Mouse (Mus musculus) retina, embryonic 14.5 days (tissue): Measurements from ENCODE around the gene Wnt2b.

ENCODE experiments used
- DNase-seq: peaks from one replicate; pipeline ENCODE4 v3.0.0-alpha.2; 2015; ENCODE audit warnings: low spot score

The Wnt2b gene

DNA sequence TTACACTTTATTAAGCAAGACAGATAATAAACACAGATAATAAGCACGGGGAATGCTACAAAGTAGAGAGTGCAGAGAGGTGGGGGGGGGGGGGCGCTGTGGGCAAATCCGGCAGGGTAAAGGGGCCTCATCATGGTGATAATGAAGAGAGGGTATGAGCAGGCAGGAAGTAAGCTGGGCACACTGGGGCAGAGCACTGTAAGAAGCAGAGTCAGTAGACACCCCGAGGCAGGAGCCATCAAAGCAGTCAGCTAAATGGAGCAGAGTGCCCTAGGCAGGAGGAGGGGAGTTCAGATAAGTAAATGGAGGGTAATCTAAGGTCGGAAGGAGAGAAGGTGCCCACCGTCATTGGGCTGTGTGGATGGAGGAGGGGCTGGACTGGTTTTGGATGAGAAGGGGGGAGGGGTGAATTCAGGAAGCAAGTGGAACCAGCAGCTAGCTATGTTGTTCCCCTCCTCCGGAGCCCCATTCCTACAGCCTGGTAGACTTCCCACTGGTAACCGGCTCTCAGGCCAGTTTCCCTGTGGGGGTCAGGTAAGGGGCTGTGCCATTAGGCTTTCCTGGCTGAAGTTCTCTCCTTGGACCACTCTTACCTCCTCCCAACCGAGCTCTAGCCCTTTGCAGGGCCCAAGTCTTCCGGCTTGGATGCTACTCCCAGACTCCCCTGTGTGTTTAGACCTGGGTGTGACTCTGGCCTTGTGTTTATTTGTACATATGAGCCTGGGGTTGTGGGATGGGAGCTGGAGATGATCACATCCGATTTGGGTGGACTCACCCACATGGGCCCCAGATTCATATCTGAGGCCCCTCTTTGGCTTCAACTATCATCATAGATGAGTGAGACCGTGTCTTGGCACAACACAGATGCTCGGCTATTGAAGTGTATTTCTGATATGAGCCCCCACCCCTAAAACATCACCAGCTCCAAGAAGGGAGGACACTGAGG, 1.9 kb upstream of the Wnt2b start:
- DNase-seq = no peak

DNA sequence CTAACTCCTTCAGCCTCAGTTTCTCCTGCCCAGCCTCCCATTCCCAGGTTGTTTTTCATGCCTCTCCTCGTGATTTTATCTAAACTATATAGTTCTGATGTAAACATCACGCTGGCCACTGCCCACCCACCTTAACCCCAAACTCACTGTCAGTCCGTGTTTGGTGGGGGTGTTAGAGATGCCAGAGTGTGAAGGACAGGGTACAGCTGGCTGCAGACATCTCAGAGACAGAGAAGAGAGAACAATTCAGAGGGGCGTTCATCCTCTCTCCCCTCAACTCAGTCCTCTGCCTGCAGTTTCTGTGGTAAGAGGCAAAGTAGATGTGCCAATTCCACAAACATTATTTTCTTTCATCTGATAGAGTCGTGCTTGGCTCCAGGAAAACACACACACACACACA, 1.1 kb upstream of the Wnt2b start:
- no peak for DNase-seq

DNA sequence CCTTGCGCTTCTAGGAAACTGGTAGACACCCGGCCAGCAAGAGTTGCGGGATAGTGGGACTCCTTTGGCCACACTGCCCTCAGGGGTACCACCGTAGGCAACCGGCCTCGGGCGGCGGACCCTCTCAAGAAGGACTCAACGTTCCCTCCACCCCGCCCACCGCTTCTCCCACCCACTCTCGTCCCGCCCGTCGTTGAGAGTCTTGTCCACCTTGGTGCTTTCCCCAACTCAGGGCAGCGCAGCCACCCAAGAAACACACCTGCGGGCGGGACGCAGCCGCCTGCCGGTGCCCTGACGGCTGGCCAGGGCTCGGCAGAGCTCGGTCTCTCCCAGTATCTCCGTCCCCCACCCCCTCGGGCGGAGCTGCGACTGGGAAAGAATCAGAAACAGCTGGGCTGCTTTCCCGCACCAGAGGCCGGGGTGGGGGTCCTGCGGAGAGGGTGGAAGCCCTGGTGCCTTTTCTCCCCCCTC, 455 bp upstream of the Wnt2b start:
- DNase-seq = peak; percentile 27

DNA sequence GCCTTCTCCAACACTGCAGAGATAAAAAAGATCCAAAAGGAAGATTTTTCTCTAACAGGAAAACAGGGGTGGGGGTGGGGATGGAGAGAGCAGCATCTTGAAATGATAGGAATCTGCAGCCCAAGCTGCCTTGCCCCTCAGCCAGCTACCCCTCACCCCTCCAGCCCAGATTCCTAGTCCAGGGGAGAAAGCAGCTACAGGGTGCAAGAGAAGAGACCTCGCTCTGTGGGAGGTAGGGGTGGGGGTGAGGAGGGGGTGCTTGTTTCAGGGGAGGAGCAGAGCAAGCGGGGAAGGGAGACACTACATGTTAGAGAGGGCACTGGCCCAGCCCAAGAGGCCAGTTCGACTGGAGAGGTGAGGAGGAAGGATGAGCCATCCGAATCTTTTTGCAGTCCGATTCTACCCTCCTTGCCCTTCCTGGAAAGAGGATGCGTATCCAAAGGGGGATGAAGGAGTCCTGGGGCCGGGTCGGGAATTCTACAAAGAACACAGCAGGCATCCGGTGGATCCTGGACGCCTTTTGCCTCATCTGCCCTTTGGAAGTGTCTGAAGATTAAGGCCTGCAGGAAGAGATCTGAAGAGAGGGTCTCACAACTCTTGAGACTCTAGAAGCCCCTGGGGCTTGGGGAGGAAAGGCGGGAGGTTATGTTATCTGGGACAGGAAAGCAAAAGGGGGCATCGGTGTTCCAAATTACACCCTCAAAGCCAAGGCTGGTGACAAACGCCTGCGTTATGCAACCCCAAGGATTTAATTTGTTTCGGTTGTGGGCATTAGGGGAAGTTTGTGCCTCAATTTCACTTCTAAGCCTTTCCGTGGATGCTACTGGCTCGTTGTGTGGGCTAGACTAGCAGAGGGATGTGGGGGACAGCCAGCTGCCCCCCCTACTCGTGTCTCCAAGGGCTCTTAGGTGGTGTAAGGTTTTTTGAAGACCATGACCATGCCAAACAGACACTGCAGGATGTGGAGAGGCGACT, 1.4 kb downstream of the Wnt2b start:
- no peak for DNase-seq

DNA sequence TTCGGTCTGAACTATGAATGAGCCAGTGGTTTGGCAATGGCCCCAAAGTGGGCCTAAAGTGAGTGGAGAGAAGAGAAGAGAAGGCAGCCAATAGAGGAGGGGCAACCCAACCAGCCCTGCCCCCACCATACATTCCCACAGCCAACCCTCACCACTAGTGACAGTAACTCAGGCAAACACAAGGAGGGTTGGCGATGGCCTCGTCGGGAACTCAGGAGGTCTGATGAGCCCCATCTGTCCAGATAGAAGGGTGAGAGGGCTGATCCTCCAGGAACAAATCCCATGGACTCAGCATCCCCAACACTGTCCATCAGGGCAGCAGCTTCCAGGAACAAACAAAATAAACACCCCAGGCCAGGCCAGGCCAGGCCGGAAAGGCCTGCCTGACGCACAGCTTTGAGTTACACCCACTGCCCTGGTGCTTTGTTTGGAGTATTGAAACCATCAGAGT, 5.6 kb downstream of the Wnt2b start:
- DNase-seq = no peak

DNA sequence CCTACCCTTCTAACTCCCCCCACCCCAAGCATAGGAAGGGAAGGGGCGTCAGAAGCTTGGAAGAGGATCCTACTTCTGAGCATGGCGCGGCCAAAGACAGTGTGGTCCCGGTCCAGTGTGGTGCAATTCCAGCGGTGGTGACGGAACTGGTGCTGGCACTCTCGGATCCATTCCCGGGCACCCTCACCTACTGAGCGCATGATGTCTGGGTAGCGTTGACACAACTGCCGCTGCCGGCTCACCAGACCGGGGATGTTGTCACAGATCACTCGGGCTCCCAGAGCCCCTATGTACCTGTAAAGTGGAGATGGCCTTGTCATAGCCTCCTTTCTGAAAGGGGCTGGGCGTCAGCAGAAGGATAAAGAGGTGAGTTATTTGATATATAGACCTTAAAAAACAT, 7.2 kb downstream of the Wnt2b start:
- no peak for DNase-seq

DNA sequence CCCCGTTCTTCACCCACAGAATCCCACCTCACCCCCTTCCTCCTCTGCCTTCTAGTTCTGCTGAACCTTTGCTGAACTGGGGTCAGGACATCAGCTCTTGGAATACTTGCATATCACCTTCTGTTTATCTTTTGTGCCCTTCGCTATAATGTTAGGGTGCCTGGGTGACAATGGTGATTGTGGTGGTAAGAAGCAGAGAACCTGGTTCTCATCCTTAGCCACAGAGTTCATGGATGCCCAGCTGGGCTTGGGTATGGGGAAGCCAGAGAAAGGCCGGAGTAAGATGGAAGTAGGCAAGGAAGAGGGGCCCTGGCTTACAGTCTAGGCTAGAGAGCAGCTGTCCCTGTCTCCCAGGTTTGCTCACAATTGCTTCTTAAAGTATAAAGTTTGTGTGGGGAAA, 7.6 kb downstream of the Wnt2b start:
- DNase-seq = no peak

DNA sequence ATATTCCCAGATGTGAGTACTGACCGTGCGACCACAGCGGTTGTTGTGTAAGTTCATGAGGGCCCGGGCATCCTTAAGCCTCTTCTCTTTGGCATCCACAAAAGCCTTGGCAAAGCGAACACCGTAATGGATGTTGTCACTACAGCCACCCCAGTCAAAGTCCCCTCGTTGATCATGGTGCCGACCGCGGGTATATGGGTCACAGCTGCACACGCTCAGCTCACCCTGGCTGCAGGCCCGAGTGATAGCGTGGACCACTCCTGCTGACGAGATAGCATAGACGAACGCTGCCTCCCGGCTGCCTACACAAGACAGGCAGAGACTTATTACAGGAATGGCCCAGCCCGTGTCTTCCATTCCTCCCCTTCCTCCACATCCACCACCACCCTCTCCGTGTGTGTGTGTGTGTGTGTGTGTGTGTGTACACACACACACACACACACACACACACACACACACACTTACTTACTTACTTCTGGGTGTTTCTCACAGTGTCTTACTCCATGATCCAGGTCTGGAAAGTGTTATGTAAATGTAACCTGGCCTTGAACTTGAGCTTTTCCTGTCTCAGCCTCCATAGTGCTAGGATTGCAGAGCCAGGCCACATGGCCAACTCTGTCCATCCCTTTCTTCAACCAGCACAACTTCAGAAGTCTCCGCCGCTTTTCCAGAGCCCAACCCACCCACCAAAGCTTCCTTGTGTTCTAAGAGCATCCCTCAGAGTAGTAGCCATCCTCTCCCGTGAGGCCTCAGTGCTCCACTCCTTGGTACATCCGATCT, 8.6 kb downstream of the Wnt2b start:
- DNase-seq = no peak

DNA sequence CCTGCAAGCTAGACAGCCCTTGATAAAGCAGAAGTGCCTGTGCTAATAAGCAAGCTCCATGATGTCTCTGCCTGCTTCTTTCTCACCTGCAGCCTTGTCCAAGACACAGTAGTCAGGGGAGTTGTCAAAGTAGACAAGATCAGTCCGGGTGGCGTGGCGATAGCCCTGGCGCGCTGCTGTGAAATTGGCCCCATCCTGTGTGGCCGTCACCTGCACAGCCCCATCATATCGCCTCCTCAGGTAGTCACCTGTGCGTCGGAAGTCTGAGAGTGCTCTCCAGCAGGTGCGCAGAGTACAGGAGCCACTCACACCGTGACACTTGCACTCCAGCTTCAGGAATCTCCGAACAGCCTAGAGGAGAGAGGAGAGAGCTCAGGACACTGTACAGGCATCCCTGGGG, 10.8 kb downstream of the Wnt2b start:
- no peak for DNase-seq

DNA sequence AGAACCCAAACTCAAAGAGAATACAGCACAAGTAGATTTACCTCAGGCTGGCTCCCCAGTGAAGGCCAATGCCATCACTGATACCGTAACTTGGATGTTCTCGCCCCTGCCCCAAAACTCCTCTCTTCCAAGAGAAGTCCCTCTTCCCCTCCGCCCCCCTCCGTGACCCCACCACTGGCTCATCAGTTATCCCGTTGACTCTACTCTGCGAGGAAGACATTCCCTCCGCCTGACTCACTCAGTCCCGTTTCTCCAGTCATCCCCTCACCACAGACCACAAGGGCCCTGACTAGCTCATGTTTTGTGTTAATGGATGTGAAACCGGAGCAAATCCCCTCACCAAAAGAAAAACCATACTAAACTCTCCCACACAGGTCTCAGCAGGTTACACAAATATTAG, 16.8 kb downstream of the Wnt2b start:
- no peak for DNase-seq

DNA sequence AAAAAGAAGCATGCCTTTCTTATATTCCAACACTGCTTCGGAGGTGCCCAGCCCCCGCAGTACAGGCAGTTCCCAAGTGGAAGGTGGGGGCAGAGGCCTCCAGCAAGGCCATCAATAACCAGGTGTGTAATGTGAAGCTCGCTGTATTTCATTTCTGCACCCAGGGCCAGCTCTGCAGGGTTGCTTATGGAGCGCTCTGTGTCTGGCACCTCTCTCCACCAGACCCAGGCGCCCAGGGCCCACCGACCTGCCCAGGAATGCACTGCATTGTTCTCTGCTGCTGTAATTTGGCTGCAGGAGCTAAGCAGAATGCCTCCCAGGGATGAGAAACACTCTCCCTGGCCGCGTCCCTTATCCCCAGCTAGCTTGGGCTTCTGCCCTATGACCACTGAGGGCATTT, 18.4 kb downstream of the Wnt2b start:
- DNase-seq = no peak

DNA sequence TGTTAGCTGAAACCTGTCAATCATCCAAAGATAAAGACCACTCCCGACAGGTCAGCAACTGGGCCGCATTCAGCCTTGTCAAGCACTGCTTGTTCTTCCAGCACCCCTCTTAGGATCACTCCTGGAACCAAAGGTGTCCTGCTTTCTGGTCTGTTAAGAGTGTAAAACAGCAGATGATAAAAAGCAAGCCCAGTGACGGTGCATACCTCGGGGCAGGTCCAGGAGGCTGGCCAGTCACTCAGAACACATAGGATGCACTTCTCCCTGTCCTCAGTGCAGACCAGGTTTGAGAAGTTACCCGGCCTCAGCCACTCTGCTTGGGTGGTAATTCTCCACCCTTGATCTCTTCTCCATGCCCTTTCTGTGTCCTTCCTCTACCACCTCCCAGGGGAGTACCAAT, 19.0 kb downstream of the Wnt2b start:
- no peak for DNase-seq

DNA sequence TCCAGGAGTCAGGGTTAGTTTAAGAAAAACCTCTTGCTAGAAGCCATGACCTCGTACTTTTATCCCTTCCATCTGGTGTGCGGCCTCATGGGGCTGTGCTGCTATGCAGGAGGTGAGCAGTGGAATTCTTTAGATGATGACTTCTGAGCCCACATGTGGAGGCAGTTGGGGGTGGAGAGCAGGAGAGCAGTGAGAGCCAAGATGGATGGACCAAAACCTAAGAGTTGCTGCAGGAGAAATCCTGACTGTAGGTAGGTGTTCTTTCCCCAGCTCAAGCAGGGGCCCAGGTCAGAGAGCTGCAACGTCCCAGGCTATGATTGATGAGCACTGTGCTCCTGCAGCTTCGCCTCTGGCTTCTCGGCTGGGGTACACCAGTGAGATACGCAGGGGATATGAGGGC, 21.0 kb downstream of the Wnt2b start:
- no peak for DNase-seq

DNA sequence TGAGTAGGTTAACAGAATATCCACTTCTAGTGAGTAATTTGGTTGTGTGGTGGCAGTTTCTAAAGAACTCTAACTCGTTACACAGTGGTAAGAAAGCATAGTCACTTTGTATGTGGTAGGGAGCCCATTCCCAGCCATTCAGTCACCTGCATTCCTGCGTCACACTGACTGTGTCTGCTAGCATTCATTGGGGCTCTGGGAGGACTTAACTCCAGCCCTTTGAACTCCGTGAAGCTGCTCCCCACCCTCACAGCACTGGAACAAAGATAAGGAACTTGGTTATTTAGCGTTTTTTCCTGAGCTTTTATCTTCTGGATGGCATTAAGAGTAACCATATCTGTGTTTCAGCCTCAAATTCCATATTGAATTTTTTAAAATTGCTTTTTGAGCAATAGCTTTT, 23.4 kb downstream of the Wnt2b start:
- no peak for DNase-seq

DNA sequence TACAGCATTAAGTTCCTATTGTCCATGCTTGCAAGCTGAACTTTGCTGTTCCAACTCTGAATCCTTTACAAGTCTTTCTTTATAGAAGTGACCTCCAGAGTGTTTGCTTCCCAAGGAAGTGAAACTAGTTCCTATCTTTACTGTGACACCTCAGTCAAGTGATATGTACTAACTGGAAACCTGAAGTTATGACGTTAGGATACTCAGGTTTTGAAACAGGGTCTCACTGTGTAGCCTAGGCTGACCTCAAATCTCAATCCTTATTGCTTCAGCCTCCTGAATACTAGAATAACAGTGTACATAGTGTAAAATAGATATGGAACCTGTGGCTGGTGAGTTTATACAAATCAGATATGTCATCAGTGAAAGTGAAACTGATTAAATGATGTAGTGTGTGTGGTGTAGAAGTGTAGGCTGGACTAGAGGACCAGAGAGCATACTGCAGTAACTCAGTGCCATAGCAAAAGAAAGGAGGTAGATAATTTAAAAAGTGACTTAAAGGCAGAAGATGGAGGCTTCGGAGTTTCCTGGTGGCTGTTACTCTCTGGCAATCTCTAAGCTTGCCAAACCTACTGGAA, 23.9 kb downstream of the Wnt2b start:
- no peak for DNase-seq

DNA sequence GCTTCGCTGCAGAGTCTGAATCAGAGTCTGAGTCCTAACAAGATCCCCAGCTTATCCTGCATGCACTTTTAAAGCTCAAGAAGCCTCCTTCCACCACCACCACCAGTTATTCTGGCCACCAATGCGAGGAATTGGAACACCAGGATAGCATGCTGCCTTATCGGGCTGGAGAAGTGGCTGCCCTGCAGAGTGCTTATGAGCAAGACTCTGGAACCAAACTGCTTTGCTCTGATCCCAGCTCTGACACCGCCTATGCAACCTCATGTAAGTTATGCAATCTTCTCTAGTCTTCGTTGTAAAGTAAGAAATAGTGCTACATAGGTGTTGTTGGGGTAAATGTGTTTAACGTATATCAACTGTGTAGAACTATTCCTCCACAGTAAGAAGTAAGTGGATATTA, 32.3 kb downstream of the Wnt2b start:
- no peak for DNase-seq

DNA sequence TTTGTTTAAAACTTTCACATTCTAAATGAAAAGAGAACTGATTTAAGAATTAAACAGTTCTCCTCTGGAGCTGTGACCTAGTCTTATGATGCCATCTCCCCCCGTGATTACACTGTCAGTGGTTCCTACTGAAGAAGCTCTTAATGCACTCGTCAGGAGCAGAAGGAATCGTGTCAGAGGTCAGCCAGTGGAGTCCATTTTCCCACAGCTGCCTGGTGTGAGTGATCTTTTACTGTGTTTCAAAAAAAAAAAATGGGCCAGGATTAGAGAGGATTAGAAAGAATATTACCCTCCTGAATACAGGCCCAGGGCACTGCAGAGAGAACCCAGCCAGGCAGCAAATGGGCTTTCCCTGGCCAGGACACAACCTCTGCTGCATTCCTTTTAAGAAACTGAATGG, 46.7 kb downstream of the Wnt2b start:
- peak; percentile 29 for DNase-seq

DNA sequence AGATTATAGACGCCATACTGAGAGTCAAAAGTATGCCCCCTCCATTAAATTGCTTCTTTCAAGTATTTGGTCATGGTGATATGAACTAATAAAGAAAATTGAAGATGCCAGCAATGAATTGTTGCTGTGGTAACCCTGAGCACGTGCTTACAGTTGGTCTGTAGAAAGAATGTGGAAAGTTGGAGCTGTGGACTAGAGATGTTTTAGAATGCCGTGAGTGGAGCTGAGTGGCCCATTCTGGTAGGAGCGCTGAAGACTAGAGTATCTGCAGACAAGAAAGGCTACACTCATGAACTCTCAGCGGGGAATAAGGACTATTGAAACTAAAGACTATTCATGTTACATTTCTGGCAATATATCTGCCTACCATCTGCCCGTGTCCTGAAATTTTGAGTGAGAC, 52.5 kb downstream of the Wnt2b start:
- no peak for DNase-seq

DNA sequence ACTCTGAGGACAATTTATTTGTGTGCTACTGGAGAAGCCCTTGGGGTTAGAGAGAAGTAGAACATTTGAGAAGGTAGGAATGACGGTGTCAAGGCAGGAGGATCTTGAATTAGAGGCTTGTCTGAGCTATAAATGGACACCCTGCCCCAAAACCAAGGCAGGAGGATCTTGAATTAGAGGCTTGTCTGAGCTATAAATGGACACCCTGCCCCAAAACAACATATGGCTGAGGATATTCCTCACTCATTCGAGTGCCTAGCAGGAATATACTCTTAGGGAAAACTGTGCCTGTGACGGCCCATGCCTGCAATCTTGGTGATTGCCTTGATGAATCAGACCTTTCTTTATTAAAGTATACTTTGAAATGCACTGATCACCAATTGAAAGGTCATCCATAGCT, 55.7 kb downstream of the Wnt2b start:
- no peak for DNase-seq

DNA sequence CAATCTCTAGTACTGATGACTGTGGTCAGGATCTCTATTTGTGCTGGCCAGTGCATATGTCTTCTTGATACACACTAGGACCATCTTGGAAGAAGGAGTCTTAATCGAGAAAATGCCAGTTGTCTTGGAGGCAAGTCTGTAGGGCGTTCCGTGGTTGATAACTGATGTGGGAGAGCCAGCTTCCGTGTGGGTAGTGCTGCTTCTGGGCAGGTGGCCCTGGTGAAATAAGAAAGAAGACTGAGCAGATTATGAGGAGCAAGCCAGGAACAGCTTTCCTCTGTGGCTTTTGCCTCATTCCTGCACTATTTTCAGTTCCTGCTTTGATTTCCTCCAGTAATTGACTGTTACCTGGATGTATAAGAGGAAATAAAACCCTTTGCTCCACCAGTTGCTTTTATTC, 56.3 kb downstream of the Wnt2b start:
- no peak for DNase-seq

DNA sequence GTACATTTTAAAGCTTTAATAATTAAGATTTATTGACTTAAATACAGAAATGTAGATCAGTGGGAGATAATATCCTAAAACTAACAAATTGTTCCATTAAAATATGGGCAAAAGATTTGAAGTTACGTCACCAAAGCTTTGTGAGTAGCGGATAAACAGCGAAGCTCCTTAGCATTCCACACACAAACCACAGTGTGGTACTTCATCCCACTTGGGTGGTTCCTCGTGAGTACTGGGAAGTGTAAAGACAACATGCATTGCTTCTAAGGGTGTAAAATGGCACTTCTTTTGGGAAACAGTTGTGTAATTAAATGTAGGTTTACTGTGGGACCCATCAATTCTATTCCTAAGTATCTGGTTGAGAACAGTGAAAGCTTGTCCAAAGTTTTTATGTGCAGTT, 60.6 kb downstream of the Wnt2b start:
- no peak for DNase-seq

DNA sequence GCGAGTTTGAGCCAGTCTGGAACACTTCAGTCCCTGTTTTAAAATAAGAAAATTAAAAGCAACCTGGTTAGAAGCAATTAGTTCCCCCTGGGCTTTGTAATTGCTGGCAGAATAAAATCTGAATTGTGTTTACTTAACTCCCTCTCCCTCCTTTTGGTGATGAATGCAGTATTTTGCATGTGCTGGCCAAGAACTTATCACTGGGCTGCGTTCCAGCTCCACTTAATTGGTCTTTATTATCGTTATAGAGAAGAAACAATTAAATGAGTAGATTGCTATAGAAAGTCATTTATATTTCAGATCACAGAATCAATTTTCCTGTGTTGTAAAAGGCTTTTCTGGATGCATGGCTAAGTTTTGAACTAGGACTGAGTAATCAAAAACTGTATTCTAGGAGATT, 65.6 kb downstream of the Wnt2b start:
- no peak for DNase-seq
